Mouse (Mus musculus) MEL (cell line): ENCODE data around the gene Wfdc10. TPM values are rescaled to one million over a fixed set of nuclear protein-coding genes. Genes with fewer than 3 reads are reported as not detected.
A peak's percentile ranks its signal among the peaks of the same experiment; 100 is the strongest.

Experiments used
- DNase-seq: peaks from one replicate; pipeline ENCODE4 v3.0.0; 2011; ENCODE audit warnings: low read depth, low spot score
- H3K27ac ChIP-seq: 2 replicates; pipeline ENCODE4 v1.5.1; 2012; ENCODE audit warnings: low read depth, mild to moderate bottlenecking, control low read depth, low read length, moderate library complexity; ENCODE audit not compliant: control insufficient read depth
- H3K27me3 ChIP-seq, 2 experiments: fragments of 150-350 bp in 1 of 2; sonication (generic) in 1 of 2; 2 replicates each; pipeline ENCODE4 v1.6.1; 2012; ENCODE audit warnings: low read length in 2 of 2, mild to moderate bottlenecking in 2 of 2, improper control_type of control experiment in 1 of 2, moderate library complexity in 1 of 2; ENCODE audit not compliant: insufficient read depth in 2 of 2, control insufficient read depth in 1 of 2
- H3K36me3 ChIP-seq, 2 experiments: 2 replicates each; pipeline ENCODE4 v1.6.1; 2012 to 2014; ENCODE audit warnings: low read length in 2 of 2, improper control_type of control experiment in 1 of 2, inconsistent platforms in 1 of 2, mild to moderate bottlenecking in 1 of 2; ENCODE audit not compliant: insufficient read depth in 2 of 2, control insufficient read depth in 1 of 2
- H3K4me1 ChIP-seq, 2 experiments: fragments of 150-350 bp in 1 of 2; sonication (generic) in 1 of 2; 2 replicates each; pipeline ENCODE4 v1.6.1; 2012; ENCODE audit warnings: low read length in 2 of 2, improper control_type of control experiment in 1 of 2, mild to moderate bottlenecking in 1 of 2; ENCODE audit not compliant: insufficient read depth in 2 of 2, control insufficient read depth in 1 of 2
- H3K4me3 ChIP-seq, 2 experiments: fragments of 150-350 bp in 1 of 2; sonication (generic) in 1 of 2; 2 replicates each; pipeline ENCODE4 v1.5.1; 2012; ENCODE audit warnings: low read depth in 2 of 2, low read length in 2 of 2, mild to moderate bottlenecking in 2 of 2, moderate library complexity in 2 of 2, control low read depth in 1 of 2, improper control_type of control experiment in 1 of 2; ENCODE audit not compliant: control insufficient read depth in 1 of 2, insufficient read depth in 1 of 2
- H3K79me2 ChIP-seq: 2 replicates; pipeline ENCODE4 v1.6.1; 2012; ENCODE audit warnings: mild to moderate bottlenecking, low read length, moderate library complexity; ENCODE audit not compliant: control insufficient read depth, poor library complexity, insufficient read depth
- H3K9ac ChIP-seq: 2 replicates; pipeline ENCODE4 v1.6.1; 2012; ENCODE audit warnings: low read depth, mild to moderate bottlenecking, control low read depth, low read length, moderate library complexity; ENCODE audit not compliant: control insufficient read depth, poor library complexity, severe bottlenecking
- H3K9me3 ChIP-seq: fragments of 150-350 bp; sonication (generic); replicated peaks from 2 replicates; pipeline ENCODE4 v1.6.1; 2012; ENCODE audit warnings: mild to moderate bottlenecking, low read length, improper control_type of control experiment, moderate library complexity; ENCODE audit not compliant: insufficient read depth
- BHLHE40 ChIP-seq: IDR thresholded peaks from 2 replicates; pipeline ENCODE4 v1.6.1; 2012; ENCODE audit warnings: low read depth, mild to moderate bottlenecking, inconsistent platforms, low read length, improper control_type of control experiment, borderline replicate concordance
- CHD1 ChIP-seq: IDR thresholded peaks from 2 replicates; pipeline ENCODE4 v1.6.1; 2012; ENCODE audit warnings: low read depth, mild to moderate bottlenecking, inconsistent platforms, low read length, improper control_type of control experiment
- CTCF ChIP-seq, 3 experiments: IDR thresholded peaks in 2 of 3; conservative IDR thresholded peaks in 1 of 3; 2 replicates each; pipeline ENCODE4 v1.5.1; 2011 to 2012; ENCODE audit warnings: low read length in 3 of 3, low read depth in 2 of 3, mild to moderate bottlenecking in 2 of 3, improper control_type of control experiment in 1 of 3, inconsistent platforms in 1 of 3, mixed read lengths in 1 of 3, moderate library complexity in 1 of 3; ENCODE audit not compliant: control insufficient read depth in 1 of 3, insufficient read depth in 1 of 3, poor library complexity in 1 of 3, severe bottlenecking in 1 of 3
- E2F4 ChIP-seq: IDR thresholded peaks from 2 replicates; pipeline ENCODE4 v1.6.1; 2011; ENCODE audit warnings: low read depth, low read length, improper control_type of control experiment, borderline replicate concordance
- ELF1 ChIP-seq: IDR thresholded peaks from 2 replicates; pipeline ENCODE4 v1.6.1; 2014; ENCODE audit warnings: low read depth, mild to moderate bottlenecking, inconsistent platforms, low read length, improper control_type of control experiment, moderate library complexity
- EP300 ChIP-seq, 2 experiments: IDR thresholded peaks; 2 replicates each; pipeline ENCODE4 v1.6.1; 2011; ENCODE audit warnings: improper control_type of control experiment in 2 of 2, low read length in 2 of 2, low read depth in 1 of 2, mild to moderate bottlenecking in 1 of 2
- ETS1 ChIP-seq: IDR thresholded peaks from 2 replicates; pipeline ENCODE4 v1.6.1; 2012; ENCODE audit warnings: low read depth, mild to moderate bottlenecking, inconsistent platforms, low read length, improper control_type of control experiment, moderate library complexity
- HCFC1 ChIP-seq: IDR thresholded peaks from 2 replicates; pipeline ENCODE4 v1.6.1; 2012; ENCODE audit warnings: low read depth, mild to moderate bottlenecking, inconsistent platforms, low read length, improper control_type of control experiment, moderate library complexity
- KAT2A ChIP-seq: conservative IDR thresholded peaks from 2 replicates; pipeline ENCODE4 v1.6.1; 2012; ENCODE audit warnings: low read depth, low read length, improper control_type of control experiment, inconsistent platforms
- NELFE ChIP-seq: IDR thresholded peaks from 2 replicates; pipeline ENCODE4 v1.6.1; 2011; ENCODE audit warnings: low read depth, low read length, improper control_type of control experiment
- NRF1 ChIP-seq: IDR thresholded peaks from 2 replicates; pipeline ENCODE4 v1.6.1; 2014; ENCODE audit warnings: low read depth, mild to moderate bottlenecking, inconsistent platforms, low read length, improper control_type of control experiment, moderate library complexity; ENCODE audit not compliant: poor library complexity, insufficient read depth, severe bottlenecking
- POLR2A ChIP-seq, 2 experiments: IDR thresholded peaks; 2 replicates each; pipeline ENCODE4 v1.6.1; 2011 to 2012; ENCODE audit warnings: low read length in 2 of 2, mild to moderate bottlenecking in 2 of 2, control low read depth in 1 of 2, improper control_type of control experiment in 1 of 2, low read depth in 1 of 2, moderate library complexity in 1 of 2; ENCODE audit not compliant: control insufficient read depth in 1 of 2, insufficient read depth in 1 of 2, poor library complexity in 1 of 2
- POLR2AphosphoS5 ChIP-seq: IDR thresholded peaks from 2 replicates; pipeline ENCODE4 v1.6.1; 2012; ENCODE audit warnings: low read depth, borderline replicate concordance, mild to moderate bottlenecking, inconsistent platforms, low read length, moderate library complexity, mixed read lengths
- SIN3A ChIP-seq: IDR thresholded peaks from 2 replicates; pipeline ENCODE4 v1.6.1; 2012; ENCODE audit warnings: low read length, improper control_type of control experiment, inconsistent platforms
- TCF12 ChIP-seq: IDR thresholded peaks from 2 replicates; pipeline ENCODE4 v1.6.1; 2014; ENCODE audit warnings: low read depth, mild to moderate bottlenecking, inconsistent platforms, low read length, improper control_type of control experiment, moderate library complexity
- UBTF ChIP-seq: IDR thresholded peaks from 2 replicates; pipeline ENCODE4 v1.6.1; 2012; ENCODE audit warnings: low read depth, mild to moderate bottlenecking, inconsistent platforms, low read length, improper control_type of control experiment, moderate library complexity, borderline replicate concordance; ENCODE audit not compliant: insufficient read depth
- USF1 ChIP-seq: IDR thresholded peaks from 2 replicates; pipeline ENCODE4 v1.6.1; 2014; ENCODE audit warnings: low read depth, mild to moderate bottlenecking, inconsistent platforms, low read length, improper control_type of control experiment, moderate library complexity
- USF2 ChIP-seq, 2 experiments: IDR thresholded peaks; 2 replicates each; pipeline ENCODE4 v1.6.1; 2011 to 2012; ENCODE audit warnings: improper control_type of control experiment in 2 of 2, low read length in 2 of 2, borderline replicate concordance in 1 of 2, inconsistent platforms in 1 of 2, low read depth in 1 of 2, mild to moderate bottlenecking in 1 of 2; ENCODE audit not compliant: insufficient read depth in 1 of 2
- ZC3H11A ChIP-seq: IDR thresholded peaks from 2 replicates; pipeline ENCODE4 v1.6.1; 2012; ENCODE audit warnings: low read depth, mild to moderate bottlenecking, inconsistent platforms, low read length, improper control_type of control experiment
- ZKSCAN1 ChIP-seq: IDR thresholded peaks from 2 replicates; pipeline ENCODE4 v1.6.1; 2012; ENCODE audit warnings: low read depth, mild to moderate bottlenecking, inconsistent platforms, low read length, improper control_type of control experiment, moderate library complexity
- polyA plus RNA-seq, 2 experiments: library from polyadenylated mRNA; stranded (reverse) in 1 of 2; unstranded in 1 of 2; fragments of >175 nt in 1 of 2; fragments of >200 nt in 1 of 2; gene quantifications; 2 replicates each; pipeline versions ENCODE4 v1.2.1 to v1.2.4; 2012; ENCODE audit warnings: low replicate concordance in 2 of 2, low read depth in 1 of 2; ENCODE audit not compliant: insufficient read length in 2 of 2, insufficient read depth in 1 of 2, missing spikeins in 1 of 2
- total RNA-seq: library from RNA; depleted of rRNA; stranded (reverse); fragments of 300-350 nt; gene quantifications from 2 replicates; pipeline ENCODE4 v1.2.3, GENCODE M21; 2012

The Wfdc10 gene
- total and polyA plus RNA-seq, 3 experiments, result not detected

DNA sequence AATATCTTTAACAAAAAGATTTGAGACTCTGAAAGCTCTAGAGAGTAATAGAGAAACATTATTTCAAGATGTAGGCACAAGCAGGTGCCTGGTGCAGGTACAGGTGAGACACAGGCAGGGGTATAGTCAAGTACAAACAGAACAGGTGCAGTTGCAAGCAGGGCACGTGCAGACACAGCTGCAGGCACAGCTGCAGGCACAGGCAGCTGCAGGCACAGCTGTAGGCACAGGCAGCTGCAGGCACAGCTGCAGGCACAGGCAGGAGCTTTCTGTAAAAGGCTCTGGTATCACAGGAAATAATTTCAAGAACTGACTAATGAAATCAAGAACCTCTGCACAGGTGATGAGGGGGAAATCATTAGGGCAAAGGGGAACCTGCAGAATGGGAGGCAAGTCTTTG is 15.1 kb downstream of the Wfdc10 start:
- peaks cover 0 to 4% of the 10 kb centered on the region in 2 experiments; a peak in 2 of 4 replicates for H3K36me3 ChIP-seq
- peaks cover 5 to 11% of the 10 kb centered on the region in 2 experiments for H3K4me1 ChIP-seq
- 0 out of 4 replicates have a peak, but pooled peaks of 1 of the 2 experiments have one; percentile 6 for TF ChIP-seq EP300 (IDR thresholded peaks at IDR 0.05; ENCODE audit: low read depth in 1 of 2, low read length in 2 of 2)
- TF ChIP-seq NELFE, result no peak
- no peak for TF ChIP-seq USF2 (IDR thresholded peaks at IDR 0.05; ENCODE audit: borderline replicate concordance in 1 of 2, insufficient read depth in 1 of 2, low read depth in 1 of 2, low read length in 2 of 2)
- no peak for TF ChIP-seq CTCF (IDR thresholded peaks at IDR 0.05 in 2 of 3, conservative IDR thresholded peaks at IDR 0.05 in 1 of 3; ENCODE audit: control insufficient read depth in 1 of 3, insufficient read depth in 1 of 3, low read depth in 2 of 3, low read length in 3 of 3, poor library complexity in 1 of 3, severe bottlenecking in 1 of 3)
- no peak for TF ChIP-seq ETS1
- peak; percentile 76 for TF ChIP-seq TCF12
- no peak for TF ChIP-seq UBTF
- peak; percentile 15; the same call in 1 of the 2 replicates for TF ChIP-seq BHLHE40
- TF ChIP-seq ZKSCAN1, result no peak
- no peak overlapping the region for H3K4me3 ChIP-seq
- H3K79me2 ChIP-seq, result no peaks in the 10 kb centered on the region
- no peaks in the 10 kb centered on the region for H3K27me3 ChIP-seq
- no peak overlapping the region for H3K27ac ChIP-seq
- no peak overlapping the region for H3K9ac ChIP-seq
- no peaks in the 10 kb centered on the region for H3K9me3 ChIP-seq
- DNase-seq, result no peak

DNA sequence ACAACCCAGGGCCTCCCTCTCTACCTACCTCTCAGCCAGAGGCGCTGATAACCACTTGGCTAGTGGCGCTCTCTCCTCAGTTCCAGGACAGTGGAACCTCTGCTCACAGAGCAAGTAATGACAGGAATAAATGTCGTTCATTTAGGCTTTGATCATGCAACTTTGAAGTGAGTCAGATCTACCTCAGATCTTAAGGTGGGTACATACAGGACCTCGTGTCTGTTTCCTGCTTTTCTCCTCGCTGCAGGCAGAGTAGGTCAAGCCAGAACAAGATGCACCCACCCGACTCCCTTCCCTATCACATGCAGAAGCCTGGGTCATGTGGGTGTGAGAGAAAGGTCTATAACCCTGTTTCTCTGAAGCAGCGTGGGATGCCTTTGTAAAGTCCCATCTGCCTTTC is 18.1 kb downstream of the Wfdc10 start, which contains the start of gene Wfdc11:
Gene Wfdc11 (minus strand): TSS at position 101 of the 400 bp plus-strand sequence.
- Histone ChIP-seq H3K79me2 (no peaks in the 10 kb centered on the region), H3K4me3 (no peak within 1 kb of the TSS), H3K27ac (no peak within 1 kb of the TSS), H3K4me1 (peaks cover 24 to 28% of the 10 kb centered on the region in 2 experiments), H3K27me3 (no peaks in the 10 kb centered on the region; a peak in 1 of 4 replicates), H3K9me3 (no peaks in the 10 kb centered on the region), H3K9ac (no peak within 1 kb of the TSS), H3K36me3 (peaks cover 0 to 22% of the 10 kb centered on the region in 2 experiments; a peak in 2 of 4 replicates)
- TF ChIP-seq KAT2A (no peak), POLR2A (IDR thresholded peaks at IDR 0.05; ENCODE audit: control insufficient read depth in 1 of 2, insufficient read depth in 1 of 2, low read depth in 1 of 2, low read length in 2 of 2, poor library complexity in 1 of 2) (no peak), NRF1 (no peak), SIN3A (no peak), USF2 (IDR thresholded peaks at IDR 0.05; ENCODE audit: borderline replicate concordance in 1 of 2, insufficient read depth in 1 of 2, low read depth in 1 of 2, low read length in 2 of 2) (no peak), CHD1 (no peak), ELF1 (no peak), POLR2AphosphoS5 (no peak), ZC3H11A (no peak), E2F4 (no peak), EP300 (IDR thresholded peaks at IDR 0.05; ENCODE audit: low read depth in 1 of 2, low read length in 2 of 2) (no peak), CTCF (IDR thresholded peaks at IDR 0.05 in 2 of 3, conservative IDR thresholded peaks at IDR 0.05 in 1 of 3; ENCODE audit: control insufficient read depth in 1 of 3, insufficient read depth in 1 of 3, low read depth in 2 of 3, low read length in 3 of 3, poor library complexity in 1 of 3, severe bottlenecking in 1 of 3) (no peak), HCFC1 (no peak), USF1 (no peak)
- no peak for DNase-seq
